Mouse (Mus musculus) olfactory bulb, adult 2 months (tissue): ENCODE data around the gene Mid1.
"Not testable (repeated sequence)": the region's sequence is repeated elsewhere in the genome, so short reads cannot be mapped to it uniquely, and the experiment has no call there.

Experiments
- CTCF ChIP-seq: fragments of 200-500 bp; IDR thresholded peaks from 2 replicates; pipeline ENCODE4 v1.5.1; 2012; ENCODE audit warnings: low read depth, mild to moderate bottlenecking, low read length, moderate library complexity; ENCODE audit not compliant: insufficient read depth
- POLR2A ChIP-seq: fragments of 200-500 bp; IDR thresholded peaks from 2 replicates; pipeline ENCODE4 v1.6.1; 2012; ENCODE audit warnings: mild to moderate bottlenecking, low read depth, low read length, moderate library complexity; ENCODE audit not compliant: insufficient read depth

- TF ChIP-seq POLR2A, CTCF: not testable (repeated sequence)
These were observed 311.9 kb downstream of the Mid1 start for GRCm38 (mm10) chrX:169996926-169997325.
